Mouse (Mus musculus) olfactory bulb, adult 2 months (tissue): ENCODE measurements at regions not wholly inside any gene's neighbourhood (a gene's known extent, or its start where the extent isn't known, plus 50 kb on each side); places are given as distances from the start of the nearest gene placed in this dataset.

Experiments
- H3K27ac ChIP-seq: fragments of 200-500 bp; 2 replicates; pipeline ENCODE4 v1.5.1; 2012; ENCODE audit warnings: low read depth, low read length; ENCODE audit not compliant: insufficient read depth
- H3K4me1 ChIP-seq: fragments of 200-500 bp; 2 replicates; pipeline ENCODE4 v1.6.1; 2012; ENCODE audit warnings: low read length; ENCODE audit not compliant: control insufficient read depth, insufficient read depth
- H3K4me3 ChIP-seq: fragments of 200-500 bp; 2 replicates; pipeline ENCODE4 v1.5.1; 2012; ENCODE audit warnings: mild to moderate bottlenecking, low read depth, low read length, moderate library complexity; ENCODE audit not compliant: insufficient read depth
- CTCF ChIP-seq: fragments of 200-500 bp; IDR thresholded peaks from 2 replicates; pipeline ENCODE4 v1.5.1; 2012; ENCODE audit warnings: low read depth, mild to moderate bottlenecking, low read length, moderate library complexity; ENCODE audit not compliant: insufficient read depth
- POLR2A ChIP-seq: fragments of 200-500 bp; IDR thresholded peaks from 2 replicates; pipeline ENCODE4 v1.6.1; 2012; ENCODE audit warnings: mild to moderate bottlenecking, low read depth, low read length, moderate library complexity; ENCODE audit not compliant: insufficient read depth
- WGBS: fragments of 180-500 bp; shearing (Covaris S2); methylation state at CpG from one replicate; pipeline ENCODE4 v1.1.7; 2018; 5-methylcytosine and 5-hydroxymethylcytosine counted together

GRCm38 (mm10) chr1:47479059-47479458 is 586.4 kb upstream of the Slc39a10 start:
- 100% methylated on average over 1 of the region's 1 CpGs for WGBS
- no peaks in the 10 kb centered on the region for H3K4me1 ChIP-seq
- no peak overlapping the region for H3K27ac ChIP-seq
- TF ChIP-seq POLR2A, result no peak
- no peak for TF ChIP-seq CTCF
- no peak overlapping the region for H3K4me3 ChIP-seq

GRCm38 (mm10) chr1:47466573-47467253 is 574.1 kb upstream of the Slc39a10 start:
- 61% methylated on average over 9 of the region's 9 CpGs for WGBS
- Histone ChIP-seq H3K27ac (no peak overlapping the region), H3K4me3 (no peak overlapping the region), H3K4me1 (no peaks in the 10 kb centered on the region)
- TF ChIP-seq CTCF (no peak), POLR2A (no peak)

GRCm38 (mm10) chr1:47448737-47449489 is 556.3 kb upstream of the Slc39a10 start:
- Histone ChIP-seq H3K4me1 (no peaks in the 10 kb centered on the region), H3K4me3 (no peak overlapping the region), H3K27ac (no peak overlapping the region)
- WGBS, result 68% methylated on average over 6 of the region's 6 CpGs
- TF ChIP-seq CTCF (no peak), POLR2A (no peak)

GRCm38 (mm10) chr1:47448070-47448469 is 555.4 kb upstream of the Slc39a10 start:
- Histone ChIP-seq H3K27ac (no peak overlapping the region), H3K4me3 (no peak overlapping the region), H3K4me1 (no peaks in the 10 kb centered on the region)
- TF ChIP-seq CTCF (no peak), POLR2A (no peak)
- 87% methylated on average over 3 of the region's 3 CpGs for WGBS

GRCm38 (mm10) chr1:47446021-47446420 is 553.4 kb upstream of the Slc39a10 start:
- no peak overlapping the region for H3K27ac ChIP-seq
- no peaks in the 10 kb centered on the region for H3K4me1 ChIP-seq
- 45% methylated on average over 6 of the region's 6 CpGs for WGBS
- TF ChIP-seq CTCF, result no peak
- no peak for TF ChIP-seq POLR2A
- H3K4me3 ChIP-seq, result no peak overlapping the region

- Histone ChIP-seq H3K27ac (no peak overlapping the region), H3K4me1 (no peaks in the 10 kb centered on the region), H3K4me3 (no peak overlapping the region)
- WGBS, result 60% methylated on average over 1 of the region's 1 CpGs
- TF ChIP-seq POLR2A, result no peak
- no peak for TF ChIP-seq CTCF
Measured at GRCm38 (mm10) chr1:47432829-47433228, 540.2 kb upstream of the Slc39a10 start.

- TF ChIP-seq CTCF, result no peak
- WGBS, result 27% methylated on average over 1 of the region's 1 CpGs
- Histone ChIP-seq H3K4me3 (no peak overlapping the region), H3K27ac (no peak overlapping the region), H3K4me1 (no peaks in the 10 kb centered on the region)
Measured at GRCm38 (mm10) chr1:47405164-47405563, 512.5 kb upstream of the Slc39a10 start.

GRCm38 (mm10) chr1:47386579-47386978 is 493.9 kb upstream of the Slc39a10 start:
- H3K27ac ChIP-seq, result no peak overlapping the region
- no peak overlapping the region for H3K4me3 ChIP-seq

GRCm38 (mm10) chr1:47378795-47379194 is 486.1 kb upstream of the Slc39a10 start:
- no peak for TF ChIP-seq POLR2A
- TF ChIP-seq CTCF, result no peak
- 27% methylated on average over 1 of the region's 1 CpGs for WGBS
- Histone ChIP-seq H3K27ac (no peak overlapping the region), H3K4me3 (no peak overlapping the region), H3K4me1 (no peaks in the 10 kb centered on the region)

More at GRCm38 (mm10) chr1:47386579-47386978, 493.9 kb upstream of the Slc39a10 start:
- no peaks in the 10 kb centered on the region for H3K4me1 ChIP-seq
- no peak for TF ChIP-seq CTCF
- TF ChIP-seq POLR2A, result no peak
